Comparison of ENCODE assay signal across 9 mouse cellular contexts in the genomic region with DNA sequence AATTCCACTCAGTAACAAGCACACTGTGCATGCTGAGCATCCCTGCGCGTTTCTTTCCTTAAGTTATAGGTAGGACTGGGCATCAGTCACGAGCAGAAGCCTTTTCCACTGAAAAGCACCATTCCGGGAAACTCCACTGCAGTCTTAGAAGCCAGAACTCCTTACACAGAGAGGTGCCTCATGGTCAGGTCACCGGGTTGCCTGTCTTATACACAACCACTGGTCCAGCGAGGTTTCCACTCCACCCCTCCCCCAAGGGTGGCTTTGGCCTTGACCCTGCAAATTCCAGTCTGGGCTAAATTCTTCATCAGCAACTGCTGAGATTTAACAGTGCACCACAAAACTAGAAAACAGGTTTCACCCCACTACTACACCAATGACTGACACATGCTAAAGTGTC. TPM values are rescaled to one million over a fixed set of nuclear protein-coding genes. Genes with fewer than 3 reads are reported as not detected.
A peak's percentile ranks its signal among the peaks of the same experiment; 100 is the strongest.
DNase-seq lines count a peak whose midpoint lies in the region; ATAC-seq and TF ChIP-seq lines count a peak whose summit lies in the region.
"Had no signal": no experiment of that assay in that cellular context is flagged by ENCODE, and none has a peak within 500 bp of the region (broad histone marks: within the 10 kb centered on the region; RNA-seq: fewer than 3 reads in every experiment).

No protein-coding gene starts in this region.

- peaks cover 9% of the 10 kb centered on the region for H3K9me3 ChIP-seq in heart, embryonic 14.5 days (ENCODE audit: control insufficient read depth, low read length)
- no peaks in the 10 kb centered on the region; the same call in 1 of the 2 replicates for H3K9me3 ChIP-seq in neural tube, embryonic 11.5 days (ENCODE audit: control insufficient read depth, low read length)

- peaks cover 7% of the 10 kb centered on the region for H3K4me1 ChIP-seq in lung, adult 2 months (ENCODE audit: control insufficient read depth, insufficient read depth, low read length)
- peaks cover 2 to 21% of the 10 kb centered on the region in 2 experiments; a peak in 3 of 4 replicates for H3K4me1 ChIP-seq in heart, embryonic 14.5 days (ENCODE audit: control insufficient read depth in 2 of 2, insufficient read depth in 2 of 2, low read length in 2 of 2)
- H3K4me1 ChIP-seq in neural tube, embryonic 11.5 days (ENCODE audit: control insufficient read depth, insufficient read depth, low read length) = peaks cover 8% of the 10 kb centered on the region; the same call in 1 of the 2 replicates

- no peak overlapping the region for H3K27ac ChIP-seq in heart, embryonic 14.5 days (replicated peaks in 1 of 2; ENCODE audit: control insufficient read depth in 1 of 2, insufficient read depth in 1 of 2, low read depth in 2 of 2, low read length in 2 of 2)
- H3K27ac ChIP-seq in neural tube, embryonic 11.5 days (ENCODE audit: low read depth, low read length) = no peak overlapping the region

- TF ChIP-seq CTCF in lung, adult 2 months (IDR thresholded peaks at IDR 0.05; ENCODE audit: insufficient read depth, low read length) = no peak

- peak overlapping the region; percentile 35 for H3K4me3 ChIP-seq in lung, adult 2 months (replicated peaks; ENCODE audit: extremely low read depth, low read depth, low read length)
- peak overlapping the region; percentile 77 to 79 for H3K4me3 ChIP-seq in heart, embryonic 14.5 days (ENCODE audit: control insufficient read depth in 1 of 2, insufficient read depth in 1 of 2, low read depth in 1 of 2, low read length in 2 of 2)
- peak overlapping the region; percentile 85 for H3K4me3 ChIP-seq in neural tube, embryonic 11.5 days (ENCODE audit: low read depth, low read length)

- peaks cover 12% of the 10 kb centered on the region for H3K36me3 ChIP-seq in heart, embryonic 14.5 days (ENCODE audit: control insufficient read depth, insufficient read depth, low read length)
- H3K36me3 ChIP-seq in neural tube, embryonic 11.5 days (ENCODE audit: control insufficient read depth, insufficient read depth, low read length) = no peaks in the 10 kb centered on the region

- 51% methylated on average over 6 of the region's 6 CpGs for WGBS in lung, adult 2 months
- WGBS in heart, embryonic 14.5 days = 16% methylated on average over 6 of the region's 6 CpGs
- 41% methylated on average over 6 of the region's 6 CpGs for WGBS in neural tube, embryonic 11.5 days

- H3K9ac ChIP-seq in heart, embryonic 14.5 days (ENCODE audit: low read length) = peak overlapping the region; percentile 95
- H3K9ac ChIP-seq in neural tube, embryonic 11.5 days (ENCODE audit: low read length) = no peak overlapping the region

- H3K4me2 ChIP-seq in heart, embryonic 14.5 days (ENCODE audit: low read length) = peak overlapping the region; percentile 93
- H3K4me2 ChIP-seq in neural tube, embryonic 11.5 days (ENCODE audit: low read depth) = peak overlapping the region; percentile 74

- ATAC-seq in heart, embryonic 14.5 days (ENCODE audit: insufficient number of reproducible peaks, insufficient read depth, low FRiP score, low read depth) = no peak
- no peak for ATAC-seq in neural tube, embryonic 11.5 days (ENCODE audit: insufficient read depth, low FRiP score, low TSS enrichment)

- DNase-seq in lung, adult 2 months = peak; percentile 11
- DNase-seq in lung, postnatal 36 days = no peak
- DNase-seq in kidney, postnatal 14 days = peak; percentile 65
- DNase-seq in neural tube, embryonic 11.5 days (ENCODE audit: low spot score) = no peak
- no peak for DNase-seq in spleen, postnatal 14 days (ENCODE audit: low spot score in 2 of 2)
- DNase-seq in T-cell, adult 2 months (ENCODE audit: low spot score) = no peak
- DNase-seq in gastrocnemius, postnatal 25 days = no peak

- no peak for TF ChIP-seq POLR2A in lung, adult 2 months (IDR thresholded peaks at IDR 0.05; ENCODE audit: borderline replicate concordance, extremely low read depth, low read depth, low read length)

- no peaks in the 10 kb centered on the region for H3K27me3 ChIP-seq in heart, embryonic 14.5 days (ENCODE audit: control insufficient read depth, insufficient read depth, low read length)
- H3K27me3 ChIP-seq in neural tube, embryonic 11.5 days (ENCODE audit: control insufficient read depth, insufficient read depth, low read length) = no peaks in the 10 kb centered on the region

RNA-seq across cellular contexts. Expression of a gene that starts 1.3 kb away (rescaled TPM):
- polyA plus RNA-seq in lung, adult 2 months (2012; rRNA removed) = 17.7 and 28.9 TPM in 2 replicates
- polyA plus RNA-seq in heart, embryonic 14.5 days (2014; fragmentation: Nextera tagmentation; extraction: Ambion mirVana) = 18.3 and 18.5 TPM in 2 replicates
- polyA plus RNA-seq in neural tube, embryonic 11.5 days (2014; fragmentation: Nextera tagmentation; extraction: Ambion mirVana) = 8.5 and 8.9 TPM in 2 replicates
- 1 to 10 TPM; 1.4 to 1.7 TPM for total RNA-seq in gastrocnemius, postnatal 25 days (2021)

RNA-seq across cellular contexts. Expression of a gene that starts 56.0 kb away (rescaled TPM):
- 16.1 and 16.7 TPM in 2 replicates for polyA plus RNA-seq in lung, adult 2 months (2012; rRNA removed)
- 30.5 and 33.1 TPM in 2 replicates for polyA plus RNA-seq in heart, embryonic 14.5 days (2014; fragmentation: Nextera tagmentation; extraction: Ambion mirVana)
- polyA plus RNA-seq in neural tube, embryonic 11.5 days (2014; fragmentation: Nextera tagmentation; extraction: Ambion mirVana) = 9.6 and 11.4 TPM in 2 replicates
- 10 to 100 TPM in 1 of 2 experiments, 1 to 10 TPM in 1; 8.0 to 12.4 TPM for total RNA-seq in gastrocnemius, postnatal 25 days (2021)
- total RNA-seq: MEL had no signal

Comparison
In these comparisons a context has a peak if more than half of its experiments do, and no peak if none do; other contexts are left out.
1. DNase-seq: peak in lung, adult 2 months (single experiment) and kidney, postnatal 14 days (single experiment); none in lung, postnatal 36 days (single experiment), neural tube, embryonic 11.5 days (single experiment), spleen, postnatal 14 days (0 of 2), T-cell, adult 2 months (single experiment) and gastrocnemius, postnatal 25 days (single experiment).
2. H3K4me3 ChIP-seq: peak in every context shown above with its lines; median percentile 85 in neural tube, embryonic 11.5 days; 78 in heart, embryonic 14.5 days; 35 in lung, adult 2 months.